Mouse (Mus musculus) cortical plate, adult 2 months (tissue): ENCODE results near the gene Xpnpep3. TPM values are rescaled to one million over a fixed set of nuclear protein-coding genes. Genes with fewer than 3 reads are reported as not detected.

ENCODE experiments used
- H3K27ac ChIP-seq: fragments of 200-500 bp; 2 replicates; pipeline ENCODE4 v1.5.1; 2012; ENCODE audit warnings: low read length, control low read depth, inconsistent platforms; ENCODE audit not compliant: insufficient read depth
- H3K4me1 ChIP-seq: fragments of 200-500 bp; 2 replicates; pipeline ENCODE4 v1.6.1; 2011; ENCODE audit warnings: low read length; ENCODE audit not compliant: control insufficient read depth, insufficient read depth
- H3K4me3 ChIP-seq: fragments of 200-500 bp; 2 replicates; pipeline ENCODE4 v1.5.1; 2011; ENCODE audit warnings: mild to moderate bottlenecking, low read length, control low read depth; ENCODE audit not compliant: insufficient read depth
- CTCF ChIP-seq: fragments of 200-500 bp; IDR thresholded peaks from 2 replicates; pipeline ENCODE4 v1.5.1; 2011; ENCODE audit warnings: mild to moderate bottlenecking, control low read depth, low read length; ENCODE audit not compliant: insufficient read depth; ENCODE audit errors: extremely low read depth
- POLR2A ChIP-seq: fragments of 200-500 bp; IDR thresholded peaks from 2 replicates; pipeline ENCODE4 v1.6.1; 2011; ENCODE audit warnings: mild to moderate bottlenecking, low read length, control low read depth; ENCODE audit not compliant: insufficient read depth; ENCODE audit errors: extremely low read depth
- polyA plus RNA-seq: library from polyadenylated mRNA; depleted of rRNA; stranded (reverse); fragments of >200 nt; gene quantifications from 2 replicates; pipeline ENCODE4 v1.2.3, GENCODE M21; 2012

Xpnpep3 gene
- polyA plus RNA-seq, 1 experiment, result 9.5 TPM

DNA sequence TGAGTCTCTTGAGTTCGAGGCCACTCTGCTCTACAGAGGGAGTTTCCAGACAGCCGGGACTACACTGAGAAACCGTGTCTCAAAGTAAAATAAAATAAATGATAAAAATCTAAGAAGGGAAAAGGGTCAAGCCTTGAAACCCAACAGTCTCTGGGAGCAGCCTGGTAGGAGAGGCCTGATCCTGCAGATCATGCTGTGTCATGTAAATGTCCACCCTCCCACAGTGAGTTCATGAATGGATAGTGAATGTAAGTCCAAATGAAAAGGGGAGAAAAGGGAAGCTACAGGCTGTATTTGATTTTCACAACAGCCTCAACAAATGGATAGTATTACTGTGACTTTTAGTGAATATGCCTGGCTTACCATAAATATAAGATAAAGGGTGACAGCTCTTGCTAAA, 25.4 kb downstream of the Xpnpep3 start:
- Histone ChIP-seq H3K27ac (no peak overlapping the region), H3K4me1 (no peaks in the 10 kb centered on the region), H3K4me3 (no peak overlapping the region)
- no peak for TF ChIP-seq POLR2A

DNA sequence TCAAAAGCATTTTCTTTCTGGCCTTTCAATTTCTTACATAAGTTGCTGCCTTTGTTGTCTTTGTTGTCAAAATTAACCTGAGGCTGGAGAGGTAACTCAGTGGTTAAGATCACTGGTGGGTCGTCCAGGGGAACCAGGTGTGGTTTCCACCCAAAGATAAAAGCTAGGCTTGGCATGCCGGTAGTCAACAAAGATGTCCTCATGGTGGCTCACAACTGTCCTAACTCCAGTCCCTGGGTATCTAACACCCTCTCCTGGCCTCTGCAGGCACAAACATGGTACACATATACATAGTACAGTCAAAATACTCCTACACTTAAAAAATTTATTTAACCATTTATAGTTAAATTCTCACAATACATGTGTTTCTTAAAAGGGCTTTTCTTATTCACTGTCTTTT, 28.0 kb downstream of the Xpnpep3 start:
- no peak overlapping the region for H3K27ac ChIP-seq
- TF ChIP-seq POLR2A (no peak), CTCF (no peak)
- no peaks in the 10 kb centered on the region for H3K4me1 ChIP-seq
- no peak overlapping the region for H3K4me3 ChIP-seq

DNA sequence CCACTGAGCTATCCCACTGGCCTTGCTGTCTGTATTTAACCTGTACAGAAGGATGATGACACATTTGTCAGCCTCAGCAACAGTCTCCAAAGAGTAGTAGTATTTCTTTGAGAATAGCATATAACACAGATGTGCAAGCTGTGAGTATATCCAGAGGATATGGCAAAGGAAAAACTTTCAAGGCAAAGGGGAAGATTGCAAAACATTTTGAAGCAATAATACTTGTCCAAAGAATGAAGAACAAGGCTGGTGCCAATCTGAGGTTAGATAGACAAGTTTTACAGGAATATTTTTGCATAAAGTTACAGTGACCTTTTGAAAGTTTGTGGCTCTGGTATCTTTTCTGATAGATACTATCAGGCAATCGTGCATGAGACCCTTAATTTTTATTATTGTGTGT, 31.3 kb downstream of the Xpnpep3 start:
- Histone ChIP-seq H3K27ac (no peak overlapping the region), H3K4me1 (no peaks in the 10 kb centered on the region), H3K4me3 (no peak overlapping the region)
- TF ChIP-seq POLR2A (no peak), CTCF (no peak)

DNA sequence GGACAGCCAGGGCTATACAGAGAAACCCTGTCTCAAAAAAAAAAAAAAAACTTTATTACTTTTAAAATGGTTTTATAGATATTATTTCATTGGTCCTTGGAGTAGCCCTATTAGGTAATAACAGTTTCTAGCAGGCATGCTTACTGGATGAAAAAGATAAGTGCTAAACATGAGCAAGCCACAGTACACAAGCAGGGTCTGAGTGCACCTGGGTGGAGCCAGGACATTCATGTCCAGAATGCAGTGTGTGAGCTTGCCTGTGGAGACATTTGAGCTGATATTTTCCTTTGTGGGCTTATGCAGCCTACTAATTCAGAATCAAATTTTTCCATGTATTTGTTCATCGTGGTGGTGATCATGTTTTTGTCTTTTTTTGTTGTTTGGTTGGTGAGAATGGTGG, 38.4 kb downstream of the Xpnpep3 start:
- no peaks in the 10 kb centered on the region for H3K4me1 ChIP-seq
- H3K27ac ChIP-seq, result no peak overlapping the region
- TF ChIP-seq CTCF (no peak), POLR2A (no peak)
- H3K4me3 ChIP-seq, result no peak overlapping the region

GRCm38 (mm10) chr15:81439236-81439635, 39.3 kb downstream of the Xpnpep3 start:
- no peak overlapping the region for H3K27ac ChIP-seq
- no peak for TF ChIP-seq POLR2A
- TF ChIP-seq CTCF, result no peak
- no peaks in the 10 kb centered on the region for H3K4me1 ChIP-seq
- no peak overlapping the region for H3K4me3 ChIP-seq

DNA sequence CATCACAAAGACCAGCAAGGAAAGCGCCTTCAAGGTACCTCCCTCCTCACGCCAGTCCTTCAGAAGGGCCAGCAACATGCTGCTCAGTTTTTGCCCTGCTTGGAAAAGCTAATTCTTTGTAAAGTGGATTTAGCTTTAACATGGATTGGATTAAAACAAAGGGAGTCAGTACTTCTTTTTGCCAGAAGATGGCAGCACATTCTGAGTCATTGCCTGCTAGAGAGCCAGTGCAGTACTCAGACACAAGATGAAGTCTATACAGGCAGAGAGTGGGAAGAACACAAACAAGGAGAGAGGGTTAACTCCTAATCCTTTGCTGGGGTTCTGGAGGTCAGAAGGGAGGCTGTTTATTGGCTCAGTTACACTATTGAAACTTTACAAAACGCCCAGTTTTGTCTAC, 48.5 kb downstream of the Xpnpep3 start:
- Histone ChIP-seq H3K4me3 (no peak overlapping the region), H3K27ac (no peak overlapping the region), H3K4me1 (no peaks in the 10 kb centered on the region)
- peak; percentile 66 for TF ChIP-seq CTCF
- no peak for TF ChIP-seq POLR2A

- Histone ChIP-seq H3K27ac (no peak overlapping the region), H3K4me3 (no peak overlapping the region), H3K4me1 (no peaks in the 10 kb centered on the region)
- TF ChIP-seq CTCF (no peak), POLR2A (no peak)
Measured at GRCm38 (mm10) chr15:81461523-81461922, 61.6 kb downstream of the Xpnpep3 start.

DNA sequence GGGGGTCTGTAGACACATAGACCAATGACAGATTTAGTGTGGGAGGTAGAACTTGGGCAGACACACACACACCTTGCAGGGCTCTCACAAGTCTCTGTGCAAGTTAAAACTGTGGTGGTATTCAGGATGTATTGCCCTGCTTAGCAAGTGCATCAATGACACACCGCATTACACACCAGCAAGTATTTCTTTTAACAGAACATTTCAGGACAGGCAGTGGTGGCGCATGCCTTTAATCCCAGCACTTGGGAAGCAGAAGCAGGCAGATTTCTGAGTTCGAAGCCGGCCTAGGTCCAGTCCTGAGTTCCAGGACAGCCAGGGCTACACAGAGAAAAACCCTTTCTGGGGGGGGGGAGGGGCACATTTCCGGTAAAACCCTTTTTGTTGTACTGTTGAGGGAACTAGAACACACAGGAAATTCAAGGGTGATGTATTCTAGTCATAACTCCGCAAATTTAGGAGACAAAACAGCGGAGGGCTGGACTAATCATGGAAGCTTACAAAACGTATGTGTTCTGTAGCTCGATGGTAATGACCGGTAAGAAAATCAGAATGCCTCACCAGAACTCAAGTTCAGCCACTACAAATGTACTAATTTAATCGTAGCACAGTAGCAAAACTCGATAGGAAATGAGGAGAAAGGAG, 65.2 kb downstream of the Xpnpep3 start:
- Histone ChIP-seq H3K4me3 (peak overlapping the region; percentile 71), H3K27ac (peak overlapping the region; percentile 96), H3K4me1 (no peaks in the 10 kb centered on the region)
- TF ChIP-seq POLR2A (no peak), CTCF (no peak)

DNA sequence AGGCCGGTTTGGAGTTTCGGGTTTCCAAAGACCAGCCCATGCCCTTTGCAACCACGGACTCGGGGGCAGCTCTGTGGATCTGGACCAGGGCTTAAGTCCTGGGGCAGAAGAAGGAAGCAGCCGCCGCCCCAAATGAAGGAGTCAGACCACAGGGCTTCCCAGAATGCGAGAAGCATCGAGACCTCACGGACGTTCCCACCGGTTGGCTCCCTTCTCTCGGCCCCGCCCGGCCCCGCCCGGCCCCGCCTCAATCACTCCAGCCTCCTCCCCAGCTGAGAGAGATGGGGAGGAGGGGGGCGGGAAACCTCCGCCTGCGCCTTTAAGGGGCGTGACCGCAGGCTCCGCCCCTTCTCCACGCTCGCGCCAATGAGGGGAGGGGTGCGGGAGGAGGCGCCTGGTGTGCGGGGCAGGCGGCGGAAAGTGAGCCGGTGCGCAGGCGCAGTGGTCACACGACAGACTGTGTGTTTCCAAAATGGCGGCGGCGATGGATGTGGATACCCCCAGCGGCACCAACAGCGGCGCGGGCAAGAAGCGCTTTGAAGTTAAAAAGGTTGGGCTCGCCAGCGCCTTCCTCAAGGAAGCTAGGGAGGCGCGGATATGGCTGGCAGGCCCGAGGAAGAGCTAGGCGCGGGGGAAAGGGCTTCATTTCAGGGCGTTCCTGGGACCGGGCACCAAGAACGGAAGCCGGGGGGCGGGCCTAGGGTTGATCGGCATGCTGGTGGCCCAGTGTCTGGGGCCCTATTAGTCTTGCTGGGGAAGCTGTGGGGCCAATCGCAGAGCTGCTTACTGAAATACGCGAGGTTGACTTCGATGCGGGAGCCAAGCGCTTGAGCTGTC, 66.2 kb downstream of the Xpnpep3 start, which contains the start of gene Rbx1:
Gene Rbx1, plus strand, starts transcription at position 396 of the 837 bp plus-strand sequence.
- Histone ChIP-seq H3K4me3 (peak within 1 kb of the TSS; percentile 71), H3K27ac (peak within 1 kb of the TSS; percentile 96), H3K4me1 (no peaks in the 10 kb centered on the region)
- no peak for TF ChIP-seq CTCF
- peak; percentile 76 for TF ChIP-seq POLR2A

DNA sequence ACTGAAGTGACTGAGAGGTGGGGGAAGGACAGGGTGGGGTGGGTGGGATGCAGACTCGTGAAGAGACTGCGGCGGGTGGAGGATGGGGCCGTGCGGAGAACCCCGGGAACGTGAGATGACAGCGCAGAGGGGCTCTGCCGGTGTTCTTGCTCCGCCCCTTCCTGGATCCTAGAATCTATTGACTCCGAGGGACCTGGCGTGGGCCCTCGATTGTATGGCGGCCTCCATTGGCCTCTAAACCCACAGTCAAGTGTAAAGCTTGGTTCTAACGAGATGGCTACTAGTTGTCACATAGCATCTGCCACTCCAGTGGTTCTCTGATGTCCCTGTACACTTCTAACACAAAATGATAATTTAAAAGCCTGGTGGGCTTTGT, 66.8 kb downstream of the Xpnpep3 start:
- peak overlapping the region; percentile 71 for H3K4me3 ChIP-seq
- H3K27ac ChIP-seq, result 0 out of 2 replicates have a peak overlapping the region, but pooled peaks have one; percentile 9
- TF ChIP-seq CTCF, result no peak
- no peak for TF ChIP-seq POLR2A
- H3K4me1 ChIP-seq, result no peaks in the 10 kb centered on the region
